Mouse (Mus musculus) layer of hippocampus, postnatal 25 days (tissue): ENCODE results near the gene Mtrf1l. TPM values are rescaled to one million over a fixed set of nuclear protein-coding genes. Genes with fewer than 3 reads are reported as not detected.

Experiments
- DNase-seq, 2 experiments: peaks; one replicate each; pipeline ENCODE4 v3.0.0; 2022; ENCODE audit warnings: mixed read lengths in 2 of 2, low spot score in 1 of 2; ENCODE audit errors: extremely low spot score in 1 of 2
- total RNA-seq, 2 experiments: library from RNA; stranded (reverse); gene quantifications; 2 replicates each; pipeline ENCODE4 v1.2.3; 2021

Mtrf1l gene
- total RNA-seq, result 10 to 100 TPM; 11.4 TPM

- peak; percentile 75 to 87 for DNase-seq
These were observed at the start of gene Mtrf1l for GRCm38 (mm10) chr10:5823740-5824491. Gene Mtrf1l (minus strand): TSS chr10:5823910.

- DNase-seq, result no peak
These were observed 47.4 kb upstream of the Mtrf1l start for GRCm38 (mm10) chr10:5871081-5871480.

- no peak for DNase-seq
These were observed 44.4 kb upstream of the Mtrf1l start for GRCm38 (mm10) chr10:5867981-5868552.

- DNase-seq, result no peak
These were observed 42.3 kb upstream of the Mtrf1l start for GRCm38 (mm10) chr10:5865996-5866395.

- no peak for DNase-seq
These were observed 39.0 kb upstream of the Mtrf1l start for GRCm38 (mm10) chr10:5862669-5863068.

- DNase-seq, result no peak
These were observed 37.1 kb upstream of the Mtrf1l start for GRCm38 (mm10) chr10:5860849-5861248.

- no peak for DNase-seq
These were observed 36.0 kb upstream of the Mtrf1l start for GRCm38 (mm10) chr10:5859729-5860128.

- no peak for DNase-seq
These were observed 34.4 kb upstream of the Mtrf1l start for GRCm38 (mm10) chr10:5857996-5858549.

GRCm38 (mm10) chr10:5853290-5853868 is 29.7 kb upstream of the Mtrf1l start:
- DNase-seq, result no peak

GRCm38 (mm10) chr10:5846939-5847338 is 23.2 kb upstream of the Mtrf1l start:
- DNase-seq, result no peak

GRCm38 (mm10) chr10:5841369-5841768 is 17.7 kb upstream of the Mtrf1l start:
- peak in 1 of 2 experiments; percentile 60 for DNase-seq

- no peak for DNase-seq
These were observed 2.8 kb upstream of the Mtrf1l start for GRCm38 (mm10) chr10:5826336-5827025.

- no peak for DNase-seq
These were observed 1.1 kb upstream of the Mtrf1l start for GRCm38 (mm10) chr10:5824779-5825178.

GRCm38 (mm10) chr10:5823291-5823739 is 395 bp downstream of the Mtrf1l start:
- no peak for DNase-seq

- DNase-seq, result no peak
These were observed 4.9 kb downstream of the Mtrf1l start for GRCm38 (mm10) chr10:5818772-5819171.

GRCm38 (mm10) chr10:5815968-5816367 is 7.7 kb downstream of the Mtrf1l start:
- DNase-seq, result no peak

- DNase-seq, result no peak
These were observed 10.0 kb downstream of the Mtrf1l start for GRCm38 (mm10) chr10:5813724-5814123.

GRCm38 (mm10) chr10:5807683-5808082 is 16.0 kb downstream of the Mtrf1l start:
- DNase-seq, result no peak

GRCm38 (mm10) chr10:5806996-5807395 is 16.7 kb downstream of the Mtrf1l start:
- no peak for DNase-seq

- no peak for DNase-seq
These were observed 17.3 kb downstream of the Mtrf1l start for GRCm38 (mm10) chr10:5806416-5806815.
